Mouse (Mus musculus): ENCODE data around the gene Mapk7. TPM values are rescaled to one million over a fixed set of nuclear protein-coding genes. Genes with fewer than 3 reads are reported as not detected.

The Mapk7 gene
- polyA plus RNA-seq (2012; rRNA removed) = 98.7 and 133 TPM in 2 replicates
- 55.9 and 68.9 TPM in 2 replicates for polyA plus RNA-seq (2014; fragmentation: Nextera tagmentation; extraction: Ambion mirVana)

- H3K4me2 ChIP-seq (replicated peaks; ENCODE audit: low read depth, low read length, severe bottlenecking) = peak within 1 kb of the TSS; percentile 80
- no peaks in the 10 kb centered on the region for H3K9me3 ChIP-seq (ENCODE audit: control insufficient read depth, low read length)
- H3K27ac ChIP-seq (replicated peaks; ENCODE audit: low read depth, low read length) = peak within 1 kb of the TSS; percentile 88
- peaks cover 12% of the 10 kb centered on the region for H3K4me1 ChIP-seq (ENCODE audit: control insufficient read depth, insufficient read depth, low read length)
- H3K36me3 ChIP-seq (ENCODE audit: control insufficient read depth, insufficient read depth, low read length) = peaks cover 34% of the 10 kb centered on the region
- ATAC-seq (ENCODE audit: low FRiP score, low read depth) = peak; percentile 95
- DNase-seq (ENCODE audit: low spot score) = peak; percentile 100
- H3K4me3 ChIP-seq (replicated peaks; ENCODE audit: low read length) = peak within 1 kb of the TSS; percentile 83
- peak within 1 kb of the TSS; percentile 77 for H3K9ac ChIP-seq (ENCODE audit: low read depth, low read length, severe bottlenecking)
- peak; percentile 45; the same call in 1 of the 2 replicates for TF ChIP-seq POLR2A (IDR thresholded peaks at IDR 0.05; ENCODE audit: borderline replicate concordance, extremely low read depth, insufficient read depth, insufficient read length)
- H3K27me3 ChIP-seq (ENCODE audit: control insufficient read depth, insufficient read depth, low read length) = no peaks in the 10 kb centered on the region
- WGBS = under 1% methylated on average over 60 of the region's 62 CpGs
Observed at GRCm38 (mm10) chr11:61494129-61494997, at the start of gene Mapk7. Mapk7 (minus strand) TSS chr11:61494406.

DNA sequence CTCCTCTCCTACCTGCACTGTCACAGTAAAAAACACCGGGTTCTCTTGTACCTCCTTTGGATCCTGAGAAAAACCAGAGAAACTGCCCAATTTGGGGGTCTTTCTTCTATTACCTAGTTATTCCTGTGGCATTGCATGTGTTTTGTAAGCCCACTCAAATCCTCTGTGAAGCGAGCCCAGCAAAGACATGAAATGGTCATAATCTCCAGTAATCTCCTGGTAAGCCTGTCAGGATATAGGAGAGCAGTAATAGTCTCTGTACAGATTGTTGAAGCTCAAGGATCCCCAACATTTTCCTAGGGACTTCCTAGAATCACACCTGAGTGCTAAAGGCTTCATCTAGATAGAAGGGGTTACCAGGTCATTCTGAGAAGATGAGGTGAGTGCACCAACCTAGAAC is 46.9 kb upstream of the Mapk7 start:
- Histone ChIP-seq H3K4me1 (ENCODE audit: control insufficient read depth, insufficient read depth, low read length) (no peaks in the 10 kb centered on the region), H3K27me3 (ENCODE audit: control insufficient read depth, insufficient read depth, low read length) (no peaks in the 10 kb centered on the region), H3K4me2 (replicated peaks; ENCODE audit: low read depth, low read length, severe bottlenecking) (no peak overlapping the region), H3K36me3 (ENCODE audit: control insufficient read depth, insufficient read depth, low read length) (peaks cover 48% of the 10 kb centered on the region), H3K9me3 (ENCODE audit: control insufficient read depth, low read length) (no peaks in the 10 kb centered on the region), H3K9ac (ENCODE audit: low read depth, low read length, severe bottlenecking) (no peak overlapping the region), H3K27ac (replicated peaks; ENCODE audit: low read depth, low read length) (no peak overlapping the region), H3K4me3 (replicated peaks; ENCODE audit: low read length) (no peak overlapping the region)
- no peak for ATAC-seq (ENCODE audit: low FRiP score, low read depth)
- DNase-seq (ENCODE audit: low spot score) = no peak
- 89% methylated on average over 2 of the region's 2 CpGs for WGBS
- no peak for TF ChIP-seq POLR2A (IDR thresholded peaks at IDR 0.05; ENCODE audit: borderline replicate concordance, extremely low read depth, insufficient read depth, insufficient read length)

- Histone ChIP-seq H3K27ac (replicated peaks; ENCODE audit: low read depth, low read length) (no peak overlapping the region), H3K36me3 (ENCODE audit: control insufficient read depth, insufficient read depth, low read length) (peaks cover 44% of the 10 kb centered on the region), H3K4me3 (replicated peaks; ENCODE audit: low read length) (no peak overlapping the region), H3K27me3 (ENCODE audit: control insufficient read depth, insufficient read depth, low read length) (no peaks in the 10 kb centered on the region), H3K9ac (ENCODE audit: low read depth, low read length, severe bottlenecking) (no peak overlapping the region), H3K4me2 (replicated peaks; ENCODE audit: low read depth, low read length, severe bottlenecking) (no peak overlapping the region), H3K9me3 (ENCODE audit: control insufficient read depth, low read length) (no peaks in the 10 kb centered on the region), H3K4me1 (ENCODE audit: control insufficient read depth, insufficient read depth, low read length) (no peaks in the 10 kb centered on the region)
- DNase-seq (ENCODE audit: low spot score) (no peak), ATAC-seq (ENCODE audit: low FRiP score, low read depth) (no peak)
- no peak for TF ChIP-seq POLR2A (IDR thresholded peaks at IDR 0.05; ENCODE audit: borderline replicate concordance, extremely low read depth, insufficient read depth, insufficient read length)
- 80% methylated on average over 7 of the region's 7 CpGs for WGBS
Observed at GRCm38 (mm10) chr11:61540642-61541041, 46.4 kb upstream of the Mapk7 start.

DNA sequence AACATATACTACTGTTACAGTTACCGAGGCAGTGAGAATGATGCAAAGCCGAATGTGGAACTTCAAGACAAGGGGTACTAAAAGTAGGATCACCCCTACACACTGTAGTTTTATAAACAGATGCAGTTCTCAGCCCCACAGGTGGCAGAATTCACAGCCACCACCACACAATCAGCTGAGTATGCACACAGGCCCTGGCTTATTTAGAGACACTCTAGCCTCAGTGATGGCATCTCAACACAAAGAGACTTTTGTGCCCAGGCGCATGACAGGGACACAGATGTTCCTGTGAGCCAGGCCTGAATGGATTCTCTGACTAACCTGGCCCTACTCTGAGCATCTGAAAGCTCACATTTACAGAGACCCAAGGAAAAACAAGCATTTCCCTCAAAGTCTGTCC is 43.2 kb upstream of the Mapk7 start:
- Histone ChIP-seq H3K27me3 (ENCODE audit: control insufficient read depth, insufficient read depth, low read length) (no peaks in the 10 kb centered on the region), H3K4me3 (replicated peaks; ENCODE audit: low read length) (no peak overlapping the region), H3K9me3 (ENCODE audit: control insufficient read depth, low read length) (no peaks in the 10 kb centered on the region), H3K4me2 (replicated peaks; ENCODE audit: low read depth, low read length, severe bottlenecking) (no peak overlapping the region), H3K4me1 (ENCODE audit: control insufficient read depth, insufficient read depth, low read length) (no peaks in the 10 kb centered on the region), H3K9ac (ENCODE audit: low read depth, low read length, severe bottlenecking) (no peak overlapping the region), H3K27ac (replicated peaks; ENCODE audit: low read depth, low read length) (no peak overlapping the region), H3K36me3 (ENCODE audit: control insufficient read depth, insufficient read depth, low read length) (peaks cover 31% of the 10 kb centered on the region)
- ATAC-seq (ENCODE audit: low FRiP score, low read depth) = no peak
- no peak for TF ChIP-seq POLR2A (IDR thresholded peaks at IDR 0.05; ENCODE audit: borderline replicate concordance, extremely low read depth, insufficient read depth, insufficient read length)
- no peak for DNase-seq (ENCODE audit: low spot score)
- WGBS = 88% methylated on average over 3 of the region's 3 CpGs

GRCm38 (mm10) chr11:61536952-61537351 is 42.7 kb upstream of the Mapk7 start:
- no peak overlapping the region for H3K9ac ChIP-seq (ENCODE audit: low read depth, low read length, severe bottlenecking)

More at GRCm38 (mm10) chr11:61536952-61537351, 42.7 kb upstream of the Mapk7 start:
- no peaks in the 10 kb centered on the region for H3K9me3 ChIP-seq (ENCODE audit: control insufficient read depth, low read length)
- H3K27me3 ChIP-seq (ENCODE audit: control insufficient read depth, insufficient read depth, low read length) = no peaks in the 10 kb centered on the region
- no peak for DNase-seq (ENCODE audit: low spot score)
- TF ChIP-seq POLR2A (IDR thresholded peaks at IDR 0.05; ENCODE audit: borderline replicate concordance, extremely low read depth, insufficient read depth, insufficient read length) = no peak
- H3K4me2 ChIP-seq (replicated peaks; ENCODE audit: low read depth, low read length, severe bottlenecking) = no peak overlapping the region
- WGBS = 75% methylated on average over 3 of the region's 3 CpGs
- peaks cover 31% of the 10 kb centered on the region for H3K36me3 ChIP-seq (ENCODE audit: control insufficient read depth, insufficient read depth, low read length)
- no peak for ATAC-seq (ENCODE audit: low FRiP score, low read depth)
- H3K27ac ChIP-seq (replicated peaks; ENCODE audit: low read depth, low read length) = no peak overlapping the region
- H3K4me1 ChIP-seq (ENCODE audit: control insufficient read depth, insufficient read depth, low read length) = no peaks in the 10 kb centered on the region
- no peak overlapping the region for H3K4me3 ChIP-seq (replicated peaks; ENCODE audit: low read length)

Data from limb, embryonic 14.5 days (tissue).